Mouse (Mus musculus): Measurements from ENCODE around the gene Mapk9.

- TF ChIP-seq POLR2A (IDR thresholded peaks at IDR 0.05; ENCODE audit: insufficient read depth, low read length): no peak
- TF ChIP-seq CTCF (IDR thresholded peaks at IDR 0.05; ENCODE audit: low read depth, low read length): no peak
Observed at GRCm38 (mm10) chr11:49806218-49806617, 40.3 kb upstream of the Mapk9 start.
